Mouse (Mus musculus) natural killer cell, adult 2 months (primary cell): Measurements from ENCODE around the gene Selenoi.

ENCODE experiments used
- DNase-seq, 2 experiments: peaks; one replicate each; pipeline ENCODE4 v3.0.0; 2022; ENCODE audit warnings: low spot score in 2 of 2

The Selenoi gene

GRCm38 (mm10) chr5:30235641-30236126 lies 3.3 kb downstream of the Selenoi start:
- no peak for DNase-seq

GRCm38 (mm10) chr5:30238533-30238932 lies 6.2 kb downstream of the Selenoi start:
- DNase-seq = no peak

GRCm38 (mm10) chr5:30240552-30240951 lies 8.2 kb downstream of the Selenoi start:
- no peak for DNase-seq

- DNase-seq = no peak
Observed at GRCm38 (mm10) chr5:30242410-30242809, 10.0 kb downstream of the Selenoi start.

GRCm38 (mm10) chr5:30243741-30244140 lies 11.4 kb downstream of the Selenoi start:
- no peak for DNase-seq

- no peak for DNase-seq
Observed at GRCm38 (mm10) chr5:30245861-30246416, 13.6 kb downstream of the Selenoi start.

GRCm38 (mm10) chr5:30247666-30248065 lies 15.3 kb downstream of the Selenoi start:
- DNase-seq = no peak

- no peak for DNase-seq
Observed at GRCm38 (mm10) chr5:30255567-30256354, 23.4 kb downstream of the Selenoi start.

- no peak for DNase-seq
Observed at GRCm38 (mm10) chr5:30258776-30259175, 26.4 kb downstream of the Selenoi start.

- no peak for DNase-seq
Observed at GRCm38 (mm10) chr5:30270571-30271190, 38.3 kb downstream of the Selenoi start.

GRCm38 (mm10) chr5:30271599-30272281 lies 39.4 kb downstream of the Selenoi start:
- no peak for DNase-seq

- DNase-seq = no peak
Observed at GRCm38 (mm10) chr5:30276361-30276760, 44.0 kb downstream of the Selenoi start.

GRCm38 (mm10) chr5:30278952-30279351 lies 46.6 kb downstream of the Selenoi start:
- no peak for DNase-seq

GRCm38 (mm10) chr5:30279446-30279845 lies 47.1 kb downstream of the Selenoi start:
- DNase-seq = no peak

GRCm38 (mm10) chr5:30280864-30281263 lies 48.5 kb downstream of the Selenoi start:
- DNase-seq = no peak

GRCm38 (mm10) chr5:30281291-30281732 lies 48.9 kb downstream of the Selenoi start, which contains the start of gene Drc1:
TSS of gene Drc1 (plus strand) at chr5:30281388.
- DNase-seq = no peak

- DNase-seq = no peak
Observed at GRCm38 (mm10) chr5:30285944-30286799, 53.8 kb downstream of the Selenoi start.

- DNase-seq = no peak
Observed at GRCm38 (mm10) chr5:30287106-30287882, 54.9 kb downstream of the Selenoi start.
